Mouse (Mus musculus) gastrocnemius, adult 2 months (tissue): ENCODE data around the gene Camk2d. TPM values are rescaled to one million over a fixed set of nuclear protein-coding genes. Genes with fewer than 3 reads are reported as not detected.
A peak's percentile ranks its signal among the peaks of the same experiment; 100 is the strongest.

Experiments used
- DNase-seq: peaks from one replicate; pipeline ENCODE4 v3.0.0; 2022
- H3K27ac ChIP-seq: fragments of 200-600 bp; 2 replicates; pipeline ENCODE4 v1.8.1; 2022; ENCODE audit warnings: mild to moderate bottlenecking
- H3K4me3 ChIP-seq: fragments of 200-600 bp; 2 replicates; pipeline ENCODE4 v1.8.1; 2022; ENCODE audit warnings: mild to moderate bottlenecking, moderate library complexity
- CTCF ChIP-seq: fragments of 200-600 bp; IDR thresholded peaks from 2 replicates; pipeline ENCODE4 v1.8.1; 2022; ENCODE audit warnings: antibody characterized with exemption, mild to moderate bottlenecking, moderate library complexity
- intact Hi-C: fragments of 180-260 bp; cut with DNase I; formaldehyde crosslinking; loops from one replicate; pipeline ENCODE4 v1.15.1; 2025
- total RNA-seq, 2 experiments: library from RNA; stranded (reverse); gene quantifications; 2 replicates each; pipeline ENCODE4 v1.2.3; 2021

Camk2d gene
- total RNA-seq, 2 experiments from 2014 or later: 54.2 to 60.1 TPM

- TF ChIP-seq CTCF: no peak
- no peak for DNase-seq
- intact Hi-C loops: no loop called here
- Histone ChIP-seq H3K27ac (peak overlapping the region; percentile 58), H3K4me3 (no peak overlapping the region)
Measured at GRCm38 (mm10) chr3:126660575-126660974, 64.5 kb downstream of the Camk2d start.

- DNase-seq: no peak
- H3K4me3 ChIP-seq: no peak overlapping the region
- no peak overlapping the region for H3K27ac ChIP-seq
- intact Hi-C loops: no loop called here
- no peak for TF ChIP-seq CTCF
Measured at GRCm38 (mm10) chr3:126660986-126661385, 64.9 kb downstream of the Camk2d start.

- TF ChIP-seq CTCF: no peak
- Histone ChIP-seq H3K4me3 (no peak overlapping the region), H3K27ac (no peak overlapping the region)
- no peak for DNase-seq
- intact Hi-C loops: no loop called here
Measured at GRCm38 (mm10) chr3:126661920-126662319, 65.8 kb downstream of the Camk2d start.

GRCm38 (mm10) chr3:126663436-126663835 lies 67.3 kb downstream of the Camk2d start:
- peak overlapping the region; percentile 39 for H3K27ac ChIP-seq
- no peak for DNase-seq
- no peak for TF ChIP-seq CTCF
- intact Hi-C loops: no loop called here
- H3K4me3 ChIP-seq: peak overlapping the region; percentile 50

- no peak overlapping the region for H3K27ac ChIP-seq
- H3K4me3 ChIP-seq: no peak overlapping the region
- TF ChIP-seq CTCF: no peak
- intact Hi-C loops: no loop called here
- DNase-seq: no peak
Measured at GRCm38 (mm10) chr3:126665866-126666265, 69.8 kb downstream of the Camk2d start.

- no peak for DNase-seq
- Histone ChIP-seq H3K4me3 (no peak overlapping the region), H3K27ac (peak overlapping the region; percentile 46; the same call in 1 of the 2 replicates)
- TF ChIP-seq CTCF: no peak
- intact Hi-C loops: no loop called here
Measured at GRCm38 (mm10) chr3:126667019-126667418, 70.9 kb downstream of the Camk2d start.

- no peak for TF ChIP-seq CTCF
- peak overlapping the region; percentile 5; the same call in 1 of the 2 replicates for H3K4me3 ChIP-seq
- intact Hi-C loops: no loop called here
- peak; percentile 67 for DNase-seq
- H3K27ac ChIP-seq: peak overlapping the region; percentile 50; the same call in 1 of the 2 replicates
Measured at GRCm38 (mm10) chr3:126667451-126667850, 71.3 kb downstream of the Camk2d start.

GRCm38 (mm10) chr3:126668123-126668522 lies 72.0 kb downstream of the Camk2d start:
- no peak for TF ChIP-seq CTCF
- Histone ChIP-seq H3K4me3 (no peak overlapping the region), H3K27ac (peak overlapping the region; percentile 50; the same call in 1 of the 2 replicates)
- DNase-seq: peak; percentile 24
- intact Hi-C loops: no loop called here

GRCm38 (mm10) chr3:126668692-126669091 lies 72.6 kb downstream of the Camk2d start:
- Histone ChIP-seq H3K4me3 (no peak overlapping the region), H3K27ac (peak overlapping the region; percentile 48; the same call in 1 of the 2 replicates)
- peak; percentile 24 for DNase-seq
- TF ChIP-seq CTCF: no peak
- intact Hi-C loops: no loop called here

- intact Hi-C loops: no loop called here
- Histone ChIP-seq H3K4me3 (no peak overlapping the region), H3K27ac (no peak overlapping the region)
- no peak for DNase-seq
- no peak for TF ChIP-seq CTCF
Measured at GRCm38 (mm10) chr3:126670413-126670812, 74.3 kb downstream of the Camk2d start.

- no peak for TF ChIP-seq CTCF
- Histone ChIP-seq H3K4me3 (no peak overlapping the region), H3K27ac (no peak overlapping the region)
- no peak for DNase-seq
- intact Hi-C loops: no loop called here
Measured at GRCm38 (mm10) chr3:126671292-126671691, 75.2 kb downstream of the Camk2d start.

- intact Hi-C loops: no loop called here
- H3K27ac ChIP-seq: no peak overlapping the region
- H3K4me3 ChIP-seq: no peak overlapping the region
- no peak for TF ChIP-seq CTCF
- no peak for DNase-seq
Measured at GRCm38 (mm10) chr3:126681051-126681450, 84.9 kb downstream of the Camk2d start.

- Histone ChIP-seq H3K4me3 (no peak overlapping the region), H3K27ac (no peak overlapping the region)
- no peak for TF ChIP-seq CTCF
- no peak for DNase-seq
- intact Hi-C loops: no loop called here
Measured at GRCm38 (mm10) chr3:126681996-126682395, 85.9 kb downstream of the Camk2d start.

GRCm38 (mm10) chr3:126685363-126685762 lies 89.3 kb downstream of the Camk2d start:
- intact Hi-C loops: no loop called here
- DNase-seq: no peak

More at GRCm38 (mm10) chr3:126685363-126685762, 89.3 kb downstream of the Camk2d start:
- Histone ChIP-seq H3K4me3 (no peak overlapping the region), H3K27ac (no peak overlapping the region)
- no peak for TF ChIP-seq CTCF
